Mouse (Mus musculus): ENCODE measurements around the gene Hes1.

- TF ChIP-seq POLR2A (IDR thresholded peaks at IDR 0.05; ENCODE audit: low read depth, low read length) (no peak), CTCF (IDR thresholded peaks at IDR 0.05; ENCODE audit: extremely low read depth, insufficient read length, insufficient replicate concordance, low read depth, low read length) (no peak)
Measured at GRCm38 (mm10) chr16:30047421-30047831, 16.8 kb upstream of the Hes1 start.

Data from small intestine, adult 2 months (tissue).